Mouse (Mus musculus): ENCODE results near the gene Dynlt1a. TPM values are rescaled to one million over a fixed set of nuclear protein-coding genes. Genes with fewer than 3 reads are reported as not detected.
"Not testable (repeated sequence)": the region's sequence is repeated elsewhere in the genome, so short reads cannot be mapped to it uniquely, and the experiment has no call there.

Dynlt1a gene
- polyA plus RNA-seq, 1 experiment: 1.8 TPM

DNA sequence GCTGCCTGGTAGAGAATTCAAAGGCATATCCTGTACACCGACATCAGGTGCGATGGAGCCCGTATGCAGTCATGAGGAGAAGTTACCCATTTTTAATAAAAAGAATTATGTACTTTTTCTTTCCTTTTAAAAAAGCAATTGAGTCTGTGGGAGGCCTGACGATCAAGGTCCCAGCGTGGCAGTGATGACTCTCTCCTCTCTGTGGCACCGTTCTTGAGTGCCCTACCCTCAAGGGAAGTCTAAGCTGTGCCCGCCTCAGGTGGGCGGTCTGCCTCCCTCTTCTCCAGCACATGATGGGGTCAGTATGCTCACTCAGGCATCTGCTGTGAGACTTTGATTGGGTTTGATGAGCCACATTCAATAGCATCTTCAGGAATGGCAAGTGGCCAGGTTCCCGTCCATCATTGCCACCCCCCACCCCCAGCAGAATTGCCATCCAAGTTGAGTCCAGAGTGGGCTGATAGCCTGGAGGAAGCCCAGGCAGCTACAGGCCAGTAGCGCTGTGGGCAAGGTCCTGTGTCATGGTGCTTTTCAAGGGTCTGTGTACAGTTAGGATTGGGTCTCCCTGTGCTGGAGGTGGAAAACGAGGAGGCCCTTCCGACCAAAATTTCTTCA is 11.5 kb downstream of the Dynlt1a start:
- H3K4me3 ChIP-seq (ENCODE audit: insufficient read depth, low read length); H3K4me1 ChIP-seq (ENCODE audit: control insufficient read depth, insufficient read depth, low read length); H3K27ac ChIP-seq (ENCODE audit: insufficient read depth, low read length): not testable (repeated sequence)

DNA sequence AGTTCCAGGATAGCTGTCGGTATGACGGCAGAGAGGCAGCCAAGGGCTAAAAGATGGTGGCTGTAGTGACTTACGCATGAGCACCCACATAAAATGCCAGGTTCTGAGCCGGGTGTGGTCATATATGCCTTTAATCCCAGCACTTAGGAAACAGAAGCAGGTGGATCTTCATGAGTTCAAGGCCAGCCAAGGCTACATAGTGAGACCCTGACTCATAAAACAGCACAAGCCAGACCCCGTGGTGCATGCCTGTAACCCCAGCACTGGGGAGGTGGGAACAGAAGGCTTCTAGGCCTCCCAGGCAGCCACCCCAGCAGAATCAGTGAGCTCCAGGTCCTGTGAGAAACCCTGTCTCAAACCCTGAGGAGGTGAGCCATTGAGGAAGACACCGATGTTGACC is 12.4 kb downstream of the Dynlt1a start:
- H3K27ac ChIP-seq (ENCODE audit: insufficient read depth, low read length); H3K4me3 ChIP-seq (ENCODE audit: insufficient read depth, low read length); H3K4me1 ChIP-seq (ENCODE audit: control insufficient read depth, insufficient read depth, low read length): not testable (repeated sequence)

DNA sequence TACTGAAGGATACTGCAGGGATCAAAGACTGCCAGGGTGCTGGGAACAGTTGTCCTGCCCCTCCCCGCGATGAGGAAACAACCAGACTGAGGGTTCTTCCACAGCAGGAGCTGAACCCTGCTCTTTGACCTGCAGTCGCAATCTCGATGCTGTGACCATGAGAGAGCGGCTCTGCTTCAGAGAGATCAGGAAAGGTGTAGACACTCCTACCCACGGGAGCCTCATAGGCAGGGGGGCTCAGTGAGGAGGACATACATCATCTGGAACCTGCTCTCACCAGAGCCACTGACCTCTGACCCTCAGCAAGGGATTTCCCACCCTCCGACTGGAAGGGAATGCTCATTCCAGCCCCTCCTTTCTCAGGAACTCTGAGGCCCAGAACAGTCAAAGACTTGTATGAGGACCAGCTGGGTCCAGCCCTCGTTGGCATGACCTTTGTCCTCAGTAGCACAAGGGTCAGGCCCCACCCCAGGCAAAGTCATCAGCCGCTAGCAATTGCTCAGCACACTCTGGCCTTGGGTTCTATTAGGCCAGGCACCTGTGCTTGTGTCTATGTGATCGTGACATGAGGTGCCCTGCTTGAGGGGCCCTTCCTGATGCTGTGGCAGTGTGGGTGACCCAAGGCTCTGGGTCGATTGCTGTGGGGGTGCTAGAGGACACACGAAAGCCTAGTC is 17.0 kb downstream of the Dynlt1a start:
- not testable (repeated sequence) for H3K4me3 ChIP-seq (ENCODE audit: insufficient read depth, low read length); H3K4me1 ChIP-seq (ENCODE audit: control insufficient read depth, insufficient read depth, low read length); H3K27ac ChIP-seq (ENCODE audit: insufficient read depth, low read length)

DNA sequence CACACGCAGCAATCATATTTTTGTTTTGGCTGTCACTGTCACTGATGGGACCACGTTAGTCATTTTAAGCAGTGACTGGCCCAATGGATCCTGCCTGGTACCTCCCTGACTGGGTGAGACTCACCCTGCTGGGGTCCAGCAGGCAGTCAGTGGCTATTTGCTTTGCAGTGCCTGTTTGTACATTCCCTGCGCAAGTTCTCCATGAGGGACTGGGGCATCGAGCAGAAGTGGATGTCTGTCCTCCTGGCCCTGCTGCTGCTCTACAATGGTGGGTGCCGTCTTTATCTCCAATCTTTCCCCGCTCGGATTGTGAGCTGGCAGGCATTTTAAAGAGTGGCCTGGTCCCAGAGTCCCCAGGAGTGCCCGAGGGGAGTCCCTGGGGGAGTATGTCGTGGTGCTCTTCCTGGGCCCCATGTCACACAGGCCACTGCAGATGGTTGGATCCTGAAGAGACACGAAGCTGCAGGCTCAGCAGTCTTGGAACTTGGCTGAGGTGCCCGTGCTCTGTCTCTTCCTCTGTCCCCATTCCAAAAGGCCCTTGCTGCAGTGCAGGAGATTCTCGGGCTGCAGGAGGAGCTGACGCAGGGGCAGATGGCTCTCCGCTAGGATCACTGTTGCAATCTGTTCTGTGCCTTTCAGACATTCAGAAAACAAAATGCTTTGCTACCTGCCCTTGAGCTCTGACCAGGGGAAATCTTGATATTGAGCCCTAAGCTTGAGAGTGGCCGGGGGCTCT is 20.1 kb downstream of the Dynlt1a start:
- not testable (repeated sequence) for H3K4me1 ChIP-seq (ENCODE audit: control insufficient read depth, insufficient read depth, low read length); H3K27ac ChIP-seq (ENCODE audit: insufficient read depth, low read length); H3K4me3 ChIP-seq (ENCODE audit: insufficient read depth, low read length)

DNA sequence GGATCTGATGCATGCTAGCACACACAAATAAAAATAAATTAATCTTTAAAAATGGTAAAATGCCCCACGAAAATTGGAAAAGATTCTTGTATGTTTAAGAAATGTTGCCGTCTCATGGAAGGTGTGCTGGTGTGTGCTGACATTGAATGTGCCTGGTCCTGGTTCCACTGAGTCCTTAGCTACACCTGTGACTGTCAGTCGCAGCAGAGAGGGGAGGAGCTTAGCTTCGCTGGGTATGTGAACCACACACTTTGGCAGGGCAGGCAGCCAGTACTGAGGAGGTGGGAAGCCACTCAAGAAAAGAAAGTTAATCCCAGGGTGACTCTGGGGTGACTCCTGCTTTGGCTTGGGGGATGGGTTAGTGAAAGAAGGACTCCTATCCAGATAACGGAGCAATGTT is 23.4 kb downstream of the Dynlt1a start:
- not testable (repeated sequence) for H3K4me3 ChIP-seq (ENCODE audit: insufficient read depth, low read length); H3K27ac ChIP-seq (ENCODE audit: insufficient read depth, low read length); H3K4me1 ChIP-seq (ENCODE audit: control insufficient read depth, insufficient read depth, low read length)

- H3K4me1 ChIP-seq (ENCODE audit: control insufficient read depth, insufficient read depth, low read length); H3K4me3 ChIP-seq (ENCODE audit: insufficient read depth, low read length); H3K27ac ChIP-seq (ENCODE audit: insufficient read depth, low read length): not testable (repeated sequence)
These were observed 28.3 kb downstream of the Dynlt1a start for GRCm38 (mm10) chr17:6289045-6289444.

- not testable (repeated sequence) for H3K4me1 ChIP-seq (ENCODE audit: control insufficient read depth, insufficient read depth, low read length); H3K4me3 ChIP-seq (ENCODE audit: insufficient read depth, low read length); H3K27ac ChIP-seq (ENCODE audit: insufficient read depth, low read length)
These were observed 31.1 kb downstream of the Dynlt1a start for GRCm38 (mm10) chr17:6286169-6286568.

DNA sequence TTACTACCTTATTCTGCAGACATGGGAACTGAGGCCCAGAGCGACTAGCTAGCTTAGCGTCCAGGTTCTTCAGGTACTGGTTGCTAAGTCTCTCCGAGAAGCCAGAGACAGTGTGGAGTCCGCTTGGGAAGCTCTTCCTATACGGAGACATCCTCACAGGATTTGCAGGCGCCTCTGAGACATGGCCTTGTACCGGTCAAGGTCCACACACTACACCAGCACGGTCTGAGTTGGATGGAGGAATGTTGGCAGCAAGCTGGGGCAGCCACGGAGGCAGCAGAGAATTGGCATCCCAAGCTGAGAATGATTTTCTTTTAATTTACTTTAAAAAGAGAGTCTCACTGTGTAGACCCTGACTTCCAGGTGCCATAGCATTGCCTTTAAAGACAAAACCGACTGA is 34.2 kb downstream of the Dynlt1a start:
- H3K27ac ChIP-seq (ENCODE audit: insufficient read depth, low read length); H3K4me1 ChIP-seq (ENCODE audit: control insufficient read depth, insufficient read depth, low read length); H3K4me3 ChIP-seq (ENCODE audit: insufficient read depth, low read length): not testable (repeated sequence)

- not testable (repeated sequence) for H3K4me1 ChIP-seq (ENCODE audit: control insufficient read depth, insufficient read depth, low read length); H3K4me3 ChIP-seq (ENCODE audit: insufficient read depth, low read length); H3K27ac ChIP-seq (ENCODE audit: insufficient read depth, low read length)
These were observed 36.8 kb downstream of the Dynlt1a start for GRCm38 (mm10) chr17:6280513-6280912.

- not testable (repeated sequence) for H3K4me3 ChIP-seq (ENCODE audit: insufficient read depth, low read length); H3K27ac ChIP-seq (ENCODE audit: insufficient read depth, low read length); H3K4me1 ChIP-seq (ENCODE audit: control insufficient read depth, insufficient read depth, low read length)
These were observed 37.5 kb downstream of the Dynlt1a start for GRCm38 (mm10) chr17:6279772-6280171.

- not testable (repeated sequence) for H3K4me3 ChIP-seq (ENCODE audit: insufficient read depth, low read length); H3K4me1 ChIP-seq (ENCODE audit: control insufficient read depth, insufficient read depth, low read length); H3K27ac ChIP-seq (ENCODE audit: insufficient read depth, low read length)
These were observed 38.1 kb downstream of the Dynlt1a start for GRCm38 (mm10) chr17:6279205-6279604.

DNA sequence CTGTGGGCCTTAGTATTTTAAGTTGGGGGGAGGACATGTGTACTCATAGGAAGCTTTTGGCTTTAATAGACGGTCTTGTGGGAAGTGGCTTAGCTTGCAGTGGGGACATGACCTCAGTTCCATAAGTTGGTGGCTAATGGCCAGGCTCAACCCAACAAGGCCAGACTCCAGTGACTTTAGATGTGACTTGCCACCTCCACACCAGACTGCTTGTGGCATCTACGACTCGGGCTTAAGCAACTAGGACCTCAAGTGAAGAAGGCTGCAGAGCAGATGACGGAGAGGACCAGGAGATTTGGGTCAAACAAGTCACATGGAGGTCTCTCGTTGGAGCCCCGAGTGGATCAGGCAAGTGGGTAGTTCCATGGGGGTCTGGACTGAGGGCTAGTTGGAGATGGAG is 42.6 kb downstream of the Dynlt1a start:
- H3K4me3 ChIP-seq (ENCODE audit: insufficient read depth, low read length); H3K27ac ChIP-seq (ENCODE audit: insufficient read depth, low read length): not testable (repeated sequence)

DNA sequence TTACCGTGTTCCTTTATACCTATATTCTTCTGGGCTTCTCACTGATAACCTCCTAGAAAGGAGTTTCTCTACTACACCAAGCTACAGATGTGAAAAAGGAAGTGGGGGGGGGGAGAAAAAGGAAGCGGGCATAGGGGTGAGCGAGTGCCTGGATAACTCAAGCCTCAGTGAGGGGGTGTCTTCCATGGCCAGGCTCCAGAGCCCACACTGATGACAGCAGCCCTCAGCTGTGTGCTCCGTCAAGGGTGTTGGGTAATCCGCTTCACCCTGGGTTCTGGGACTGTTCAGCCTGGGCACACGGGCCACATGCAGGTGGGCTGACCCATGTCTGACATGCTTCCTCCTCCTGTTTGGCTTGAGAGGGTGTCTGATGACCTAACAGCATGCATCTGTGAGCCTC is 45.3 kb downstream of the Dynlt1a start:
- H3K4me1 ChIP-seq (ENCODE audit: control insufficient read depth, insufficient read depth, low read length); H3K27ac ChIP-seq (ENCODE audit: insufficient read depth, low read length); H3K4me3 ChIP-seq (ENCODE audit: insufficient read depth, low read length): not testable (repeated sequence)

More for the DNA sequence above, 42.6 kb downstream of the Dynlt1a start:
- not testable (repeated sequence) for H3K4me1 ChIP-seq (ENCODE audit: control insufficient read depth, insufficient read depth, low read length)

GRCm38 (mm10) chr17:6270840-6271239 is 46.5 kb downstream of the Dynlt1a start:
- not testable (repeated sequence) for H3K27ac ChIP-seq (ENCODE audit: insufficient read depth, low read length); H3K4me1 ChIP-seq (ENCODE audit: control insufficient read depth, insufficient read depth, low read length)
- H3K4me3 ChIP-seq (ENCODE audit: insufficient read depth, low read length): peak overlapping the region; percentile 45

DNA sequence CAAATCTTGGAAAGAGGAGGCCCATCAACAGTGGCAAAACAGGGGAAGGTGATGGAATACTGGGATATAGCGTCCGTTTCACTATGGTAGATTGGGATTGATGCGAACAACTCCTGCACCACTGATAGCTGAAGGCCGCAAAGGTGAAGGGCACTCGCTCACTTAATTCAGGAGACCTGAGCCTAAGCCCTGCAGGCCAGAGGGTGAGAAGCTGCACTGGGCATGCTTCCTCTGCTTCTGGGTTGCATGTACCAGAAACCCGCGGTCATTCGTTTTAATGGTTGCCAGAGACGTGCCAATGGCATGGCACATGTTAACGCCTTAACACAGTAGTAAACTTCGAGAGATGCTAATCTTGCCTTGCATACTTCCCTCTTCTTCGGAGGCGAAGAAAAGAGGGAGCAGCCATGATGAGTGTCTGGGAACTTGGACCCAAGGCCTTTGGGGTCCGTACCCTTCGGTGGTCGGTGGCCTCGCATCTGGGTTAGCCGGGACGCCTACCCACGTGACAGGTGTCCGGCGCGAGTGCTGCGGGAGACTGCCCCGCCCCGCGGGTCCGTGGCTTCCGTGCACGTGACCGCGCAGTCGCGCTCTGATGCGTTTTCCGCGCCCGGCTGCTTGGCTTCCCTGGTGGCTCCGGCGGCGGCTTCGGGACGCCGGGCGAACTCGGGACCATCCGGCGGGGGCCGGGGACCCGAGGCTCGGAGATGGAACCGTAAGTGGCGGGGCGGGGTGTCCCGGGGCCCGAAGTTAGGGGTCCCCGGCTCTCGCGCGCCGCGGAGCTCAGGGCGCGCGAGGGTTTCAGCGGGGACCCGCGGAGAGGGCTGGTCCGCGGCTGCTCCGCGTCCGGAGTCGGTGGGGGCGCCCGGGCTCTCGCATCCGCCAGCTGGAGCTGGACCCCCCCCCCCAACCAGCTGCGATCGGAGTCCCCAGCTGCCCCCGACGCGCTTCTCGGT is 47.1 kb downstream of the Dynlt1a start:
- peak overlapping the region; percentile 45 for H3K4me3 ChIP-seq (ENCODE audit: insufficient read depth, low read length)
- H3K27ac ChIP-seq (ENCODE audit: insufficient read depth, low read length); H3K4me1 ChIP-seq (ENCODE audit: control insufficient read depth, insufficient read depth, low read length): not testable (repeated sequence)

All from embryonic fibroblast, embryonic 13.5 days (primary cell).